Mouse (Mus musculus) CH12.LX (cell line): ENCODE results near the gene Phf21a. TPM values are rescaled to one million over a fixed set of nuclear protein-coding genes. Genes with fewer than 3 reads are reported as not detected.
"Not testable (repeated sequence)": the region's sequence is repeated elsewhere in the genome, so short reads cannot be mapped to it uniquely, and the experiment has no call there.

Experiments
- DNase-seq: peaks from one replicate; pipeline ENCODE4 v3.0.0-alpha.2; 2013; ENCODE audit errors: extremely low read depth
- H3K27ac ChIP-seq: 2 replicates; pipeline ENCODE4 v1.5.1; 2012; ENCODE audit warnings: low read depth, mild to moderate bottlenecking, control low read depth, moderate library complexity; ENCODE audit not compliant: insufficient read depth
- H3K27me3 ChIP-seq: replicated peaks from 2 replicates; pipeline ENCODE3; 2012; ENCODE audit warnings: inconsistent platforms
- H3K36me3 ChIP-seq, 2 experiments: replicated peaks in 1 of 2; 2 replicates each; pipeline versions ENCODE3 to v1.6.1; 2012; ENCODE audit warnings: inconsistent platforms in 1 of 2, low read length in 1 of 2, mild to moderate bottlenecking in 1 of 2, mixed read lengths in 1 of 2, moderate library complexity in 1 of 2; ENCODE audit not compliant: control insufficient read depth in 1 of 2, insufficient read depth in 1 of 2
- H3K4me1 ChIP-seq, 2 experiments: 2 replicates each; pipeline ENCODE4 v1.6.1; 2012; ENCODE audit warnings: inconsistent platforms in 1 of 2, moderate library complexity in 1 of 2; ENCODE audit not compliant: insufficient read depth in 2 of 2, control insufficient read depth in 1 of 2
- H3K4me2 ChIP-seq: 2 replicates; pipeline ENCODE4 v1.6.1; 2012; ENCODE audit warnings: low read depth, mild to moderate bottlenecking, control low read depth; ENCODE audit not compliant: poor library complexity, insufficient read depth, severe bottlenecking
- H3K4me3 ChIP-seq, 3 experiments: fragments of 150-350 bp in 1 of 3; sonication (generic) in 1 of 3; replicated peaks in 1 of 3; 2 replicates each; pipeline versions ENCODE3 to v1.5.1; 2011 to 2012; ENCODE audit warnings: low read depth in 2 of 3, low read length in 2 of 3, mild to moderate bottlenecking in 2 of 3, moderate library complexity in 2 of 3, control low read depth in 1 of 3, improper control_type of control experiment in 1 of 3, inconsistent platforms in 1 of 3, mixed read lengths in 1 of 3; ENCODE audit not compliant: poor library complexity in 1 of 3
- H3K79me2 ChIP-seq: replicated peaks from 2 replicates; pipeline ENCODE4 v1.6.1; 2012; ENCODE audit warnings: mild to moderate bottlenecking, moderate library complexity; ENCODE audit not compliant: control insufficient read depth, poor library complexity, insufficient read depth, severe bottlenecking; ENCODE audit errors: extremely low read depth
- H3K9ac ChIP-seq: 2 replicates; pipeline ENCODE4 v1.6.1; 2012; ENCODE audit warnings: low read depth, mild to moderate bottlenecking, control low read depth, moderate library complexity; ENCODE audit not compliant: insufficient read depth
- H3K9me3 ChIP-seq: replicated peaks from 2 replicates; pipeline ENCODE3; 2012; ENCODE audit warnings: low read length, inconsistent platforms, mixed read lengths
- BHLHE40 ChIP-seq: IDR thresholded peaks from 2 replicates; pipeline ENCODE4 v1.6.1; 2011; ENCODE audit warnings: mild to moderate bottlenecking, low read depth, low read length, improper control_type of control experiment
- CHD1 ChIP-seq: IDR thresholded peaks from 2 replicates; pipeline ENCODE4 v1.6.1; 2012; ENCODE audit warnings: low read depth, low read length, improper control_type of control experiment, inconsistent platforms
- CTCF ChIP-seq, 2 experiments: IDR thresholded peaks in 1 of 2; conservative IDR thresholded peaks in 1 of 2; 2 replicates each; pipeline ENCODE4 v1.5.1; 2011 to 2012; ENCODE audit warnings: low read depth in 2 of 2, low read length in 2 of 2, improper control_type of control experiment in 1 of 2, inconsistent platforms in 1 of 2, mild to moderate bottlenecking in 1 of 2, moderate library complexity in 1 of 2
- ELF1 ChIP-seq: IDR thresholded peaks from 2 replicates; pipeline ENCODE4 v1.6.1; 2014; ENCODE audit warnings: low read depth, mild to moderate bottlenecking, inconsistent platforms, low read length, improper control_type of control experiment
- ETS1 ChIP-seq: conservative IDR thresholded peaks from 2 replicates; pipeline ENCODE4 v1.6.1; 2012; ENCODE audit warnings: low read depth, mild to moderate bottlenecking, inconsistent platforms, low read length, improper control_type of control experiment, moderate library complexity
- JUND ChIP-seq: conservative IDR thresholded peaks from 2 replicates; pipeline ENCODE4 v1.6.1; 2011; ENCODE audit warnings: low read depth, low read length, improper control_type of control experiment
- KAT2A ChIP-seq: IDR thresholded peaks from 2 replicates; pipeline ENCODE4 v1.6.1; 2012; ENCODE audit warnings: low read length, improper control_type of control experiment, inconsistent platforms; ENCODE audit not compliant: insufficient replicate concordance
- MAFK ChIP-seq: IDR thresholded peaks from 2 replicates; pipeline ENCODE4 v1.6.1; 2011; ENCODE audit warnings: low read length, improper control_type of control experiment; ENCODE audit not compliant: insufficient replicate concordance
- MAZ ChIP-seq: IDR thresholded peaks from 2 replicates; pipeline ENCODE4 v1.6.1; 2012; ENCODE audit warnings: low read depth, mild to moderate bottlenecking, inconsistent platforms, low read length, improper control_type of control experiment, moderate library complexity
- NELFE ChIP-seq: IDR thresholded peaks from 2 replicates; pipeline ENCODE4 v1.6.1; 2011; ENCODE audit warnings: low read depth, low read length, improper control_type of control experiment
- PAX5 ChIP-seq: IDR thresholded peaks from 2 replicates; pipeline ENCODE4 v1.6.1; 2012; ENCODE audit warnings: low read length, inconsistent platforms, mixed read lengths
- POLR2A ChIP-seq: IDR thresholded peaks from 2 replicates; pipeline ENCODE4 v1.6.1; 2011; ENCODE audit warnings: low read depth, mild to moderate bottlenecking, improper control_type of control experiment, low read length
- RAD21 ChIP-seq: IDR thresholded peaks from 2 replicates; pipeline ENCODE4 v1.6.1; 2011; ENCODE audit warnings: low read depth, mild to moderate bottlenecking, low read length, improper control_type of control experiment, moderate library complexity
- RCOR1 ChIP-seq: conservative IDR thresholded peaks from 2 replicates; pipeline ENCODE4 v1.6.1; 2012; ENCODE audit warnings: low read depth, mild to moderate bottlenecking, inconsistent platforms, low read length, improper control_type of control experiment
- SIN3A ChIP-seq: IDR thresholded peaks from 2 replicates; pipeline ENCODE4 v1.6.1; 2012; ENCODE audit warnings: low read length, improper control_type of control experiment, inconsistent platforms
- SMC3 ChIP-seq: IDR thresholded peaks from 2 replicates; pipeline ENCODE4 v1.6.1; 2011; ENCODE audit warnings: low read depth, low read length, improper control_type of control experiment
- TBP ChIP-seq: conservative IDR thresholded peaks from 2 replicates; pipeline ENCODE4 v1.6.1; 2011; ENCODE audit warnings: low read depth, low read length, improper control_type of control experiment
- TCF12 ChIP-seq: IDR thresholded peaks from 2 replicates; pipeline ENCODE4 v1.6.1; 2014; ENCODE audit warnings: low read depth, mild to moderate bottlenecking, inconsistent platforms, low read length, improper control_type of control experiment
- UBTF ChIP-seq: IDR thresholded peaks from 2 replicates; pipeline ENCODE4 v1.6.1; 2012; ENCODE audit warnings: low read depth, mild to moderate bottlenecking, inconsistent platforms, low read length, improper control_type of control experiment, moderate library complexity
- USF2 ChIP-seq: conservative IDR thresholded peaks from 2 replicates; pipeline ENCODE4 v1.6.1; 2011; ENCODE audit warnings: low read depth, low read length, improper control_type of control experiment
- ZKSCAN1 ChIP-seq: IDR thresholded peaks from 2 replicates; pipeline ENCODE4 v1.6.1; 2012; ENCODE audit warnings: low read depth, inconsistent platforms, low read length, improper control_type of control experiment, borderline replicate concordance
- ZNF384 ChIP-seq: IDR thresholded peaks from 2 replicates; pipeline ENCODE4 v1.6.1; 2012; ENCODE audit warnings: low read depth, low read length, improper control_type of control experiment, inconsistent platforms
- dilution Hi-C: fragments of 300-500 bp; cut with MboI; formaldehyde crosslinking; loops from 2 replicates; pipeline ENCODE4 v1.14.3; 2020; ENCODE audit warnings: low sequenced_read_pairs; ENCODE audit not compliant: extremely low pct_unique_long_range_greater_than_20kb, extremely low pct_ligation_motif_present
- in situ Hi-C: fragments of 300-500 bp; cut with MboI; formaldehyde crosslinking; loops from 3 replicates; pipeline ENCODE4 v1.14.3; 2019; ENCODE audit warnings: low sequenced_read_pairs, low pct_ligation_motif_present, low pct_unique_long_range_greater_than_20kb, mixed read lengths
- polyA plus RNA-seq: library from polyadenylated mRNA; unstranded; fragments of >175 nt; gene quantifications from 2 replicates; pipeline ENCODE4 v1.2.1, GENCODE M21; 2012; ENCODE audit warnings: low read depth; ENCODE audit not compliant: insufficient read length
- total RNA-seq, 2 experiments: library from RNA; depleted of rRNA; stranded (reverse); fragments of 300-350 nt in 1 of 2; fragments of >200 nt in 1 of 2; gene quantifications; 2 replicates each; pipeline ENCODE4 v1.2.3; 2012 to 2014

Phf21a gene
- total and polyA plus RNA-seq, 3 experiments: 10.2 to 24.5 (median 12.0) TPM

DNA sequence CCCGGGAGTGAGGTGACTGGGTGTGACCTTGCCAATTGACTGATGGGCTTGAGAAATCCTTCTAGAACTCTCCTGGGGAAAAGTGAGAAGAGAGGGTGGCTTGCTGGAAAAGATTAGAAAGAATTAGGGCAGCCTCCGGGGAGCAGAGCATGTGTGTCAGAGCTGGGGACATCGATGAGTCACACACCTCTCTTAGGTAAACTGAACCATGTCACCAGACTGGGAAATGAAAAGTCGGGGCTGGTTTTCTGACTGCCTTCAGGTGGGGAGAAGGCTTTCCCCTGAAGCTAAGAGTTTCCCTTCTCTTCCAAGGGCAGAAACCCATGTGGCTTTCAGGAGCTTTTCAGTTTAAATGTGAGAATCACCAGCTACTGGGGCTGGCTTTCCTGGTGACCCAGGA lies 5.9 kb upstream of the Phf21a start:
- TF ChIP-seq ETS1 (no peak), MAFK (no peak)
- dilution Hi-C loops: no loop called here
- H3K4me2 ChIP-seq: no peak overlapping the region

DNA sequence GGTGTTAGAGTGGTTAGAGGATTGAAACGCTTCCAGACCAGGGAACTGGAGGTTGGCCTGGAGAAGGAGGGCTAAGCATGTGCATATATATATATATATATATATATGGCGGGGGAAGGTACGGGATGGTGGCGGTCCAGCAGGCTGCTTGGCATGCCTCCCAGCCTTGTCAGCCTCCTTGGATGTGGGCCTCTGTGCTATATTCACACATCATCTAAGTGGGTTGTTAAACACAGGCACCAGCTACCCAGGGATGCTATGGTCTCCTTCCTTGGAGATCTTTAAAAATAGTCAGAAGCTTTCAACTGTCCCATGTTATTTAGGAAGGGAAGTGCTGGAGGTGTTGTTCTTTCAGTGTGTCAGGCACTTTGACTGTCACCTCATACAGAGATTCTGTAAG lies 3.1 kb upstream of the Phf21a start:
- dilution Hi-C loops: no loop called here
- no peak overlapping the region for H3K9ac ChIP-seq
- H3K27me3 ChIP-seq: peaks cover 13% of the 10 kb centered on the region
- no peaks in the 10 kb centered on the region for H3K36me3 ChIP-seq
- in situ Hi-C loops: no loop called here
- no peak for DNase-seq
- no peak overlapping the region for H3K4me2 ChIP-seq
- H3K4me1 ChIP-seq: 0 out of 4 replicates have a peak, but pooled peaks cover 0 to 5% of the 10 kb centered on the region in 2 experiments
- peaks cover 6% of the 10 kb centered on the region for H3K9me3 ChIP-seq
- no peak for TF ChIP-seq RCOR1
- TF ChIP-seq CHD1: no peak
- no peak for TF ChIP-seq JUND
- TF ChIP-seq TCF12: no peak
- TF ChIP-seq KAT2A: no peak
- TF ChIP-seq SMC3: no peak
- TF ChIP-seq SIN3A: no peak
- TF ChIP-seq ZKSCAN1: no peak
- TF ChIP-seq MAZ: no peak
- TF ChIP-seq RAD21: no peak
- no peak for TF ChIP-seq CTCF (conservative IDR thresholded peaks at IDR 0.05 in 1 of 2, IDR thresholded peaks at IDR 0.05 in 1 of 2; ENCODE audit: low read depth in 2 of 2, low read length in 2 of 2)
- no peak for TF ChIP-seq NELFE
- no peak for TF ChIP-seq BHLHE40
- TF ChIP-seq ELF1: no peak
- no peak for TF ChIP-seq POLR2A
- TF ChIP-seq TBP: no peak
- TF ChIP-seq PAX5: no peak
- TF ChIP-seq ZNF384: no peak
- no peak for TF ChIP-seq UBTF
- TF ChIP-seq USF2: no peak
- H3K79me2 ChIP-seq: no peaks in the 10 kb centered on the region
- no peak overlapping the region for H3K27ac ChIP-seq
- no peak overlapping the region for H3K4me3 ChIP-seq

More for the DNA sequence above, 5.9 kb upstream of the Phf21a start:
- H3K9ac ChIP-seq: no peak overlapping the region
- DNase-seq: no peak
- H3K4me1 ChIP-seq: 0 out of 4 replicates have a peak, but pooled peaks cover 0 to 5% of the 10 kb centered on the region in 2 experiments
- peaks cover 6% of the 10 kb centered on the region for H3K9me3 ChIP-seq
- H3K27me3 ChIP-seq: peaks cover 7% of the 10 kb centered on the region
- no peaks in the 10 kb centered on the region for H3K36me3 ChIP-seq
- H3K27ac ChIP-seq: no peak overlapping the region
- no peak overlapping the region for H3K4me3 ChIP-seq
- in situ Hi-C loops: no loop called here
- H3K79me2 ChIP-seq: no peaks in the 10 kb centered on the region

DNA sequence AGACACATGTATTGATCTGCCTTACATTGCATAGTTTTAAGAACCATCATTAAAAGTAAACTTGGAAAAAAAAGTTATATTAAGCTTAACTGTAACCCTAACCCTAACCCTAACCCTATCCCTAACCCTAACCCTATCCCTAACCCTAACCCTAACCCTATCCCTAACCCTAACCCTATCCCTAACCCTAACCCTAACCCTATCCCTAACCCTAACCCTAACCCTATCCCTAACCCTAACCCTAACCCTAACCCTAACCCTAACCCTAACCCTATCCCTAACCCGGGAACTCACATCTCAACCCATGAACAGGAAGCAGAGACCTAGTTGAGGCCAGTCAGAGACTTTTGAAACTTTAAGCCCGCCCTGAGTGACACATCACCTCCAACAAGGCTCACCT lies 586 bp downstream of the Phf21a start:
- H3K79me2 ChIP-seq, DNase-seq, dilution Hi-C loops, H3K9ac ChIP-seq, H3K36me3 ChIP-seq, H3K4me3 ChIP-seq, in situ Hi-C loops, H3K9me3 ChIP-seq, H3K27me3 ChIP-seq, H3K27ac ChIP-seq, H3K4me2 ChIP-seq, H3K4me1 ChIP-seq: not testable (repeated sequence)
